Mouse (Mus musculus): ENCODE measurements around the gene Psmd13.
"Not testable (repeated sequence)": the region's sequence is repeated elsewhere in the genome, so short reads cannot be mapped to it uniquely, and the experiment has no call there.

The Psmd13 gene

GRCm38 (mm10) chr7:140856785-140857549 lies 24.8 kb upstream of the Psmd13 start, which contains the start of gene Ric8a:
Ric8a (plus strand) TSS chr7:140856957.
- DNase-seq: peak; percentile 88

DNA sequence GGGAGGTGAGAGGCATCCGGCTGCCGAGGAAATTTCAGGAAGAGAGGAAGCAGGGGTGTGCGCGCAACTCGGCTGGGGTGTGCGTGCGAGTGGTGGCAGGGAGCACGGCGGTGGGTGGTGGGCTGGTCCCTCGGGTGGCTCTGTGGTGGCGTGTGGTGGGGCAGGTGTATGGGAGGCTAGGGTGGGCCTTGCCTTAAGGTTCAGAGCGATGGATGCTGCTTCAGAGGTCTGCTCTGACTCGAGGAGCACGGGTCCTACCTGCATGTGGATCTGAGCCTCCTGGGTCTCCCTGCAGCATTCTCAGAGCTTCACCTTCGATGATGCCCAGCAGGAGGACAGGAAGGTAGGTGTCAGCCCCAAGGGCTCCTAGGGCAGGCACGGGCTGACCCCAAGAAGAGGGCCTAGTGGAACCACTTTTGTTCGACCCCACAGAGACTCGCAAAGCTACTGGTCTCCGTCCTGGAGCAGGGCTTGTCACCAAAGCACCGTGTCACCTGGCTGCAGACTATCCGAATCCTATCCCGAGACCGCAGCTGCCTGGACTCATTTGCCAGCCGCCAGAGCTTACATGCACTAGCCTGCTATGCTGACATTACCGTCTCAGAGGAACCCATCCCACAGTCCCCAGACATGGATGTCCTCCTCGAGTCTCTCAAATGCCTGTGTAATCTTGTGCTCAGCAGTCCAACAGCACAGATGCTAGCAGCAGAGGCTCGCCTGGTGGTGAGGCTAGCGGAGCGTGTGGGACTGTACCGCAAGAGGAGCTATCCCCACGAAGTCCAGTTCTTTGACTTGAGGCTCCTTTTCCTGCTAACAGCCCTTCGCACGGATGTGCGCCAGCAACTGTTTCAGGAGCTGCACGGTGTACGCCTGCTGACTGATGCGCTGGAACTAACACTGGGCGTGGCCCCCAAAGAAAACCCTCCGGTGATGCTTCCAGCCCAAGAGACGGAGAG lies 23.9 kb upstream of the Psmd13 start, which contains the start of gene Bet1l:
Bet1l (minus strand) TSS at position 28 of the 956 bp plus-strand sequence.
- no peak for DNase-seq

GRCm38 (mm10) chr7:140858746-140859145 lies 23.0 kb upstream of the Psmd13 start:
- DNase-seq: no peak

- DNase-seq: no peak
Measured at GRCm38 (mm10) chr7:140859997-140860396, 21.8 kb upstream of the Psmd13 start.

GRCm38 (mm10) chr7:140860728-140861127 lies 21.0 kb upstream of the Psmd13 start:
- no peak for DNase-seq

DNA sequence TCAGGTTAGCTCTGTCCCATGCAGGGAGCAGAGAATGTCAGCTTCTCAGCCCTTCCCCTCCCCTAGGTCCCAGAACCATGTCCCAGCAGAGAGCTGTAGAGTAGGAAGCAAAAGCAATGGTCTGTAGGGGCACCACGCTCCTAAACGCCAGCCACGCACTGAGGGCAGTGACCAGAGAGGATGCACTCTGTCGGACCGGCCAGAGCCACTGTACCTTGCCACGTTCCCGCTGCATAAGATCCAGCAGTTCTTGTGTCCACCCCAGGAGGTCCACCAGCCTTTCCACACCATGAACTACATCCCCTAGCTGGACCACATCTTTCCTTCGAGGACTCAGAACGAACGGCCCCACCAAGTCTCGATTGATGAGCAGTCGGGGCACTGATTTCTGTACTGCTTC lies 17.0 kb upstream of the Psmd13 start:
- no peak for DNase-seq

- DNase-seq: no peak
Measured at GRCm38 (mm10) chr7:140874224-140874623, 7.5 kb upstream of the Psmd13 start.

GRCm38 (mm10) chr7:140877364-140877763 lies 4.4 kb upstream of the Psmd13 start:
- no peak for DNase-seq

- DNase-seq: peak; percentile 31
Measured at GRCm38 (mm10) chr7:140879355-140879754, 2.4 kb upstream of the Psmd13 start.

- DNase-seq: no peak
Measured at GRCm38 (mm10) chr7:140880419-140880818, 1.3 kb upstream of the Psmd13 start.

DNA sequence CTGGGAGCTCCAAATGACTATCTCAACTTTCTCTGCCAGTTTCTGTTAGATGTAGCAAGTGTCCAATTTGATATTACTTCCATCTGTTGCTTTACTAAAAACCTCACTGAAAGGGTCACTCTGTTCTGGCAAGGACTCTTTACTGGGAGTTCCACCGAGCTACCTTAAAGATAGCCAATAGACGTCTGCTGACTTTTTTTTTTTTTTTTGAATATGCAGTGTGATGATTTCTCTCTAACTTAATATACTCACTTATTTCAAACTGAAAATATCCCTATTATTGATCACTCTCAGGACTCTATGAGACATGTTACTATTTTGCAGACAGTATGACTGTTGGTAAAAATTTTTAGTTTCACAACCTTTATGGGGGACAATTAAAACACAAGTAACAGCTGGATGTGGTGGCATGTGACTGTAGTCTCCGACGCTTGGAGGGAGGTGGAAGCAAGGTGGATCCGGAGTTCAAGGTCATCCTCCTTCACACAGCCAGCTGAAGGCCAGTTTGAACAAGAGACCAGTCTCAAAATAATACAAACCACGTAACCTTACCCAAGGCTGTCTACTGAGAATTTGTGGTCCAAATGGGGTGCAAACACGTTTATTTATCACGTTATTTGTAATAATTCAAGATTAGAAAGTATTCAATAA lies 778 bp upstream of the Psmd13 start:
- no peak for DNase-seq

DNA sequence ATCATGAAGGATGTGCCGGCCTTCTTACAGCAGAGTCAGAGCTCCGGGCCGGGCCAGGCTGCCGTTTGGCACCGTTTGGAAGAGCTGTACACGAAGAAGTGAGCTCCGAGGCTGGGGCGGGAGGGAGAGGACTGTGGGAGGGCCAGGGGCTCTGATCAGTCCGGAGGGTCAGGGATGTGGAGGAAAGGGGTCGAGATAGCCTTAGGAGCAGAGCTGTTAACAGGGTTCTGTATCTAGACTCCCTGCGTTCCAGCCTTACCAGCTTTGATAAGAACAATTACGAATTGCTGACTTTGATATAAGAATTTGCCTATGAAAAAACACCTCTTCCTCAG lies 668 bp downstream of the Psmd13 start:
- no peak for DNase-seq

DNA sequence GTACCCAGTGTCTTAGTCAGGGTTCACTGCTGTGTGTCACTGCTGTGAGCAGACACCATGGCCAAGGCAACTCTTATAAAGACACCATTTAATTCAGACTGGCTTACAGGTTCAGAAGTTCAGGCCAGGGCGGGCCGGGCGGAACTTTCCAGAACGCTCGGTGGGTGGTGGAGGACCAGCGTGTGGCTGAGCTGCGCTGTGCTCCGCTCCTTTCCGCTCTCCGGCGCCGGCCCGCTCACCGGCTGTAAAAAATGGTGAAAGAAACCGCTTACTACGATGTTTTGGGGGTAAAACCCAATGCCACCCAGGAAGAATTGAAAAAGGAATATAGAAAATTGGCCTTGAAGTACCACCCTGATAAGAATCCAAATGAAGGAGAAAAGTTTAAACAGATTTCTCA lies 8.9 kb downstream of the Psmd13 start:
- DNase-seq: not testable (repeated sequence)

- no peak for DNase-seq
Measured at GRCm38 (mm10) chr7:140894031-140894430, 12.3 kb downstream of the Psmd13 start.

DNA sequence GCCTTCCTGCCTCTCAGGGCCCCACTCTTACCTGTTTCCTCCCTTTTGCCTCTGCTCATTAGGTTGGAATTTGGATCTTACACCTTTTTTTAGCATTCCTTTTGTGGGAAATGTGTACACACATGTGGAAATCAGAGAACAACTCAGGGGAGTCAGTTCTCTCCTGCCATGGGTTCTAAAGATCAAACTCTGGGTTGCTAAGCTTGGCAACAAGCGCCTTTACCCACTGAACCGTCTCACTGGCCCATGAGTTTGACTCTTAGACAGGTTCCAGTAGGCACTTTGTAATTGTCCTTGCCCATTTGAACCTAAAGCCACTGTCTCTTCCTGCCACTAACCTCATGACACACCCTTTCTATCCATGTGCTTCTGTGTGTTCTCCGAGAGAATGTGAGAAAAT lies 12.8 kb downstream of the Psmd13 start:
- DNase-seq: no peak

DNA sequence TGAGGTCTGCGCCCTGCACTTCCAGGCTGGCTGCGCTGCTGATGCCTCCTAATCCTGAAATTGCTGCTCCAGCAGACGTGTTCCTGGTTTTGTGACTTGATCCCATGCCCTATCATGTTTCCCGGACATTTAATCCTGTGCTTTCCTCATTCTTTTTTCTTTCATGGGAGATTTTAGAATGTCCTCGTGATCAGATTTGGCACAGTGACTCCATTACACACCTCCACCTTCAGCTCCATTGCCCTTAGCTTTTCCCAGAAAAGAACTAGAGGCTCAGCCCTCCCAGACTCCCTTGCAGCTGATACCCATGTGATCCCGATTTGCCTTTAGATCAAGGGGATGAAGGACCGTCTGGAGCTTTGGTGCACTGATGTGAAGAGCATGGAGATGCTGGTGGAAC lies 16.1 kb downstream of the Psmd13 start:
- no peak for DNase-seq

DNA sequence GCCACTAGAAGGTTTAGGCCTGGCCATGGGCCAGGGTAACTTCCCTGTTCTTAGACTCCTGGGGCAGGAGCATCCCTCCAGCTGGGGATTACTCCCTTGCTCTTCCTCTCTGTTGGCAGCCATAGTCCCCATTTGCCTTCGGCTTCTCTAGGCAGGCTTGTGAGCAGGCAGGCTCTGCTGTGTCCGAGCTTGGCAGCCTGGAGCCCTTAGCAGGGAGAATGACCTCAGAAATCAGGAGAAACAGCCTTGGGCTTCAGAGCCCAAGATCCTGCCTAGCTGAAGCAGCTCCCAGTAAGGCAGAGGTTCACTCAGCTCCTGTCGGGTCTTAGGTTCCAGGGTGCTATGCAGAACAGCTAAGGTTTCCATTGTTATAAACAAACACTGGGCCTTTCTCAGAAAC lies 17.4 kb downstream of the Psmd13 start:
- DNase-seq: no peak

- DNase-seq: no peak
Measured at GRCm38 (mm10) chr7:140900220-140900619, 18.5 kb downstream of the Psmd13 start, which contains the start of gene Cox8b. Cox8b (minus strand) TSS chr7:140900446.

- no peak for DNase-seq
Measured at GRCm38 (mm10) chr7:140902036-140902875, 20.5 kb downstream of the Psmd13 start.

DNA sequence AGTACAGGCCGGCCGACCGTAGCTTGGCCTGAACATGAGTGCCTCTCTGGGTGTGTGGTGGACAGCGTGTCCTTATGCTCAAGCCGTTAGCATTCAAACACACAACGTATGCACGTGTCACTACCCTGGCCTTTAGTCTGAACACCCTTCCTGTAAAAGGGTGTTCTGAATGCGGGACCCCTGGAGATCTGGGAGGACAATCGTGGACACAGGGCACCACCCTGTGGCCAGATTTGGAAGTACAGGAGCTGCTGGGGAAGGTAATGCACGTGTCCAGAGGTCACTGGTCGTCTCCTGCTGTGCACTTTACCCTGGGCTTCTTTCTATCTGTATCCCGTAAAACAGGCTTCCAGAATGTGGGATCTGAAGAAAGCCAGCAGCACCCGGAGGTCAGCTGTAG lies 21.4 kb downstream of the Psmd13 start:
- DNase-seq: peak; percentile 90

GRCm38 (mm10) chr7:140905642-140906081 lies 23.9 kb downstream of the Psmd13 start:
- no peak for DNase-seq

DNA sequence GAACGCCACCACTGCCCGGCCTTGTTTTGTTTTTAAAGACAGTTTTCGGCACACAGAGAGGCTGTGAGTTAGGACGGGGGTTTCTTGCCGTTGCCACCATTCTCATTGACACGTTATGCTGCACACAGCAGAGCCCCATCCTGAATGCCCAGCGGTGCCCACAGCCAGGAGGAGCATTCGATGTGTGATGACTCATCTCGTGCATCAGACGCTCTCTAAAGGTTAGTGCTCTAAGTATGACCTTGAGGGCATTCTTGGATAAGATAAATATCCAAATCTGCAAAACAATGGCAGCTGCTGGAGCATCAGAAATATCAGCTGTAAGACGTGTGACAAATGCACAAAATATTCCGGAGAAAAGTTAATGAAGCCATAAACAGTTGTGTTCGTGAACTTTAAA lies 25.4 kb downstream of the Psmd13 start:
- DNase-seq: no peak
